Mouse (Mus musculus): ENCODE measurements around the gene Rsph3b.
"Not testable (repeated sequence)": the region's sequence is repeated elsewhere in the genome, so short reads cannot be mapped to it uniquely, and the experiment has no call there.

The Rsph3b gene

GRCm38 (mm10) chr17:6947984-6948768, at the start of gene Rsph3b:
Gene Rsph3b (minus strand): TSS chr17:6948682.
- peak; percentile 55 for DNase-seq (ENCODE audit: low read depth, low spot score)

- not testable (repeated sequence) for DNase-seq (ENCODE audit: low read depth, low spot score)
These were observed 49.5 kb upstream of the Rsph3b start for GRCm38 (mm10) chr17:6997778-6998490.

GRCm38 (mm10) chr17:6996826-6997225, 48.3 kb upstream of the Rsph3b start:
- not testable (repeated sequence) for DNase-seq (ENCODE audit: low read depth, low spot score)

GRCm38 (mm10) chr17:6995504-6995903, 47.0 kb upstream of the Rsph3b start:
- not testable (repeated sequence) for DNase-seq (ENCODE audit: low read depth, low spot score)

GRCm38 (mm10) chr17:6986118-6986517, 37.6 kb upstream of the Rsph3b start:
- not testable (repeated sequence) for DNase-seq (ENCODE audit: low read depth, low spot score)

- DNase-seq (ENCODE audit: low read depth, low spot score), result not testable (repeated sequence)
These were observed 31.7 kb upstream of the Rsph3b start for GRCm38 (mm10) chr17:6980144-6980543.

GRCm38 (mm10) chr17:6979380-6979779, 30.9 kb upstream of the Rsph3b start:
- DNase-seq (ENCODE audit: low read depth, low spot score), result not testable (repeated sequence)

- DNase-seq (ENCODE audit: low read depth, low spot score), result peak; percentile 40
These were observed 30.1 kb upstream of the Rsph3b start, which contains the start of gene Gm49721 for GRCm38 (mm10) chr17:6978287-6979248. Gene Gm49721 (plus strand): TSS chr17:6978904.

- not testable (repeated sequence) for DNase-seq (ENCODE audit: low read depth, low spot score)
These were observed 26.5 kb upstream of the Rsph3b start for GRCm38 (mm10) chr17:6974985-6975384.

- DNase-seq (ENCODE audit: low read depth, low spot score), result not testable (repeated sequence)
These were observed 24.4 kb upstream of the Rsph3b start for GRCm38 (mm10) chr17:6972836-6973396.

- DNase-seq (ENCODE audit: low read depth, low spot score), result not testable (repeated sequence)
These were observed 22.8 kb upstream of the Rsph3b start for GRCm38 (mm10) chr17:6971238-6971637.

- not testable (repeated sequence) for DNase-seq (ENCODE audit: low read depth, low spot score)
These were observed 21.9 kb upstream of the Rsph3b start, which contains the start of gene Rnaset2b for GRCm38 (mm10) chr17:6970334-6970733. Gene Rnaset2b (plus strand): TSS chr17:6970634.

GRCm38 (mm10) chr17:6967673-6968072, 19.2 kb upstream of the Rsph3b start:
- DNase-seq (ENCODE audit: low read depth, low spot score), result not testable (repeated sequence)

GRCm38 (mm10) chr17:6965364-6965763, 16.9 kb upstream of the Rsph3b start:
- DNase-seq (ENCODE audit: low read depth, low spot score), result peak; percentile 52

GRCm38 (mm10) chr17:6962936-6963335, 14.5 kb upstream of the Rsph3b start:
- not testable (repeated sequence) for DNase-seq (ENCODE audit: low read depth, low spot score)

GRCm38 (mm10) chr17:6962339-6962738, 13.9 kb upstream of the Rsph3b start:
- not testable (repeated sequence) for DNase-seq (ENCODE audit: low read depth, low spot score)

GRCm38 (mm10) chr17:6961181-6962000, 12.9 kb upstream of the Rsph3b start:
- DNase-seq (ENCODE audit: low read depth, low spot score), result not testable (repeated sequence)

- DNase-seq (ENCODE audit: low read depth, low spot score), result not testable (repeated sequence)
These were observed 12.3 kb upstream of the Rsph3b start, which contains the start of gene Tagap1 for GRCm38 (mm10) chr17:6960776-6961175. Gene Tagap1 (minus strand): TSS chr17:6961156.

GRCm38 (mm10) chr17:6960349-6960748, 11.9 kb upstream of the Rsph3b start:
- not testable (repeated sequence) for DNase-seq (ENCODE audit: low read depth, low spot score)

All from ES-CJ7 (cell line).